Mouse (Mus musculus): Measurements from ENCODE around the gene Nek3. TPM values are rescaled to one million over a fixed set of nuclear protein-coding genes. Genes with fewer than 3 reads are reported as not detected.
A peak's percentile ranks its signal among the peaks of the same experiment; 100 is the strongest.

The Nek3 gene
- polyA plus RNA-seq, 1 experiment from 2014 or later, result 0.77 TPM

DNA sequence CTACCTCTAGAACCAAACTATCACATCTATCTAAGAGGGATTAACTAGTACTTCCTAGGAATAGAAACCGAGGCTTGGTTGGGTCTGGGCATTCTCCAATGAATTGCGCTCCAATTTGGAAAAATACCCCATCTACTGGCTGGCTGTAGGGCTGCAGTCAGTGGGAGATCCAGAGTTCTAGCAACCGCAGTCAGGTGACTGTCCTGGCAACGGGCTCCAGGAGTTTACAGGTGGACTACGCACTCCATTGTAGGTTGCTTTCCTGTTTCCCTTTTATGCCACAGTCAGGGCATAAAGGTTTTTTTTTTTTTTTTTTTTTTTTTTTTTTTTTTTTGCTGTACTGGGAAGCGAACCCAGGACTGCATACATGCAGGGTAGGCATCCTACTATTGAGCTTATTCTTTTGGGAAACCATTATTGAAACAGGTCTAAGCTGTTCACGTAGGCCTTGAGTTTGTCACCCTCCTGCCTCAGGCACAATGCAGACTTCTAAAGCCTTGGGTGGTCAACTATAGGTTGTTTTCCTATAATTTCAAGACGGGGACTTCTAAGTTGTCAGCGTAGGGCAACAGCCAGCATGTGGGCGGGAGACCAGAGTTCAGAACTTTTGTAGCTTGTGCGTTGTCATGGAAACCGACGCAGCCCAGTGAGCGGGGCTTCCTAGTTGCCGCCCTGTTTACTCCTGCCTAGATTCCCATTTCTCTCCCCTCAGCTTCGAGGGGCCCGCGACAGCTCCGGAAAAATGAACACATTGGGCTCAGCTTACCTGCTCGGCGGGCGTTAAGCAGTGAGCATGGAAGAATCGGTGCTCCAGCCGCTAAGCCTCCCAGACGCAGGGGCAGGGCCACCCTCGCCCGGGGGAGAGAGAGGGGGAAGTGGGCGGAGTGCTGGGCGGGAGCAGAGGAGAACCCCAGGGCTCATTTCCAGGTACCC lies 41.7 kb downstream of the Nek3 start, which contains the start of gene Nek5:
Nek5 (minus strand) TSS at position 834 of the 933 bp plus-strand sequence.
- Histone ChIP-seq H3K4me3 (ENCODE audit: inconsistent target) (peak within 1 kb of the TSS; percentile 23; the same call in 1 of the 2 replicates), H3K27ac (no peak within 1 kb of the TSS), H3K36me3 (ENCODE audit: inconsistent target) (no peaks in the 10 kb centered on the region), H3K79me2 (ENCODE audit: inconsistent target) (no peaks in the 10 kb centered on the region)
- 1% methylated on average over 28 of the region's 29 CpGs for WGBS (ENCODE audit: missing documents)

DNA sequence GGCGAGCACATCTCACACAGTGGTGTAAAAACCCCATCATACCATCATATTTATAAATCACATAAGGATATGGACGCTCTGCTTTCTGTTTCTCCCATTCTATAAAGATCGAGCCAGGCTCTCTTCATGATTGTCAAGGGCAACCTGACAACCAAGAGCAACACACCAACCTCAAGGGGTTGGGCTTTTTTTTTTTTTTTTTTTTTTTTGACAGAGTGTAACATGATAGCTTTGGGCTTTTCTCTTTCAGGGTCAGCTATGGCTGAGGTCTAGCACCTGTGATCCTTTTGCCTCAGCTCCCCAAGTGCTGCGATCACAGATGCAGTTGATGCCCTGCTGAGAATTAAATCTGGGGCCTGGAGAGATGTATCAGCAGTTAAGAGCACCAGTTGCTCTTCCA lies 59.2 kb downstream of the Nek3 start:
- Histone ChIP-seq H3K27ac (no peak overlapping the region), H3K36me3 (ENCODE audit: inconsistent target) (no peaks in the 10 kb centered on the region), H3K4me3 (ENCODE audit: inconsistent target) (no peak overlapping the region), H3K79me2 (ENCODE audit: inconsistent target) (no peaks in the 10 kb centered on the region)
- WGBS (ENCODE audit: missing documents), result 91% methylated on average over 4 of the region's 4 CpGs

DNA sequence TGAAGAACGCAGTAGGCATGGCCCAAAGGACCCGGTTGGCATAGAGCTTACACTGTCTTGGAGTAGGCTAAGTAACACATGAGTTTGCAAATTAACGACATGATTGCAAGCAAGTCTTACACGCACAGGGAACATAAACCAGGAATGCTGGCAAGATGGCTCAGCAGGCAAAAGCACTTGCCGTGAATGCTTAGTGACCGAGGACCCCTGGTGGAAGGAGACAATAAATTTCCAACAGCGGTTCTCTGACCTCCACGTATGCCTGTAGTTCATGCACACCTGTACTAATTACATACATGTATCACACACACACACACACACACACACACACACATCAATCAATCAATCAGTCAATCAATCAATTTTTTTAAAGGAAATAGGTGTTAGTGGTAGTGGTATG lies 74.7 kb downstream of the Nek3 start:
- Histone ChIP-seq H3K27ac (no peak overlapping the region), H3K79me2 (ENCODE audit: inconsistent target) (no peaks in the 10 kb centered on the region), H3K36me3 (ENCODE audit: inconsistent target) (no peaks in the 10 kb centered on the region), H3K4me3 (ENCODE audit: inconsistent target) (no peak overlapping the region)
- WGBS (ENCODE audit: missing documents), result 68% methylated on average over 8 of the region's 8 CpGs

DNA sequence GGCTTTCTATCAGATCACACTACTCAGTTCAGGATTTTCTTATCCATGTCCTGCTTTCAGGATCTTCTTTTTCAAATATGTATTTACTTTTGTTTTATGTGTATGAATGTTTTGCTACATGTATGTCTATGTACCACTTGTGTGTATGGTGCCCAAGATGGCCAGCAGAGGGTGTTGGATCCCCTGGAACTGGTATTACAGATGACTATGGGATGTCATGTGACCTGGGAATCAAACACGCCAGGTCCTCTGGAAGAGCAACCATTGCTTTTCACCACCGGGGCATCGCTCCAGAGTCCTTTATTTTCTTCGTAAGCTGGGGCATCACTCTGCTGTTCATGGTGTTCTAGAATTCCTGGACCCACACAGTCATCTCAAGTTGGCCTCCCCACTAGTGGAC lies 77.0 kb downstream of the Nek3 start:
- WGBS (ENCODE audit: missing documents), result 95% methylated on average over 4 of the region's 4 CpGs
- no peak overlapping the region for H3K4me3 ChIP-seq (ENCODE audit: inconsistent target)
- H3K79me2 ChIP-seq (ENCODE audit: inconsistent target), result no peaks in the 10 kb centered on the region
- H3K36me3 ChIP-seq (ENCODE audit: inconsistent target), result no peaks in the 10 kb centered on the region
- no peak overlapping the region for H3K27ac ChIP-seq

DNA sequence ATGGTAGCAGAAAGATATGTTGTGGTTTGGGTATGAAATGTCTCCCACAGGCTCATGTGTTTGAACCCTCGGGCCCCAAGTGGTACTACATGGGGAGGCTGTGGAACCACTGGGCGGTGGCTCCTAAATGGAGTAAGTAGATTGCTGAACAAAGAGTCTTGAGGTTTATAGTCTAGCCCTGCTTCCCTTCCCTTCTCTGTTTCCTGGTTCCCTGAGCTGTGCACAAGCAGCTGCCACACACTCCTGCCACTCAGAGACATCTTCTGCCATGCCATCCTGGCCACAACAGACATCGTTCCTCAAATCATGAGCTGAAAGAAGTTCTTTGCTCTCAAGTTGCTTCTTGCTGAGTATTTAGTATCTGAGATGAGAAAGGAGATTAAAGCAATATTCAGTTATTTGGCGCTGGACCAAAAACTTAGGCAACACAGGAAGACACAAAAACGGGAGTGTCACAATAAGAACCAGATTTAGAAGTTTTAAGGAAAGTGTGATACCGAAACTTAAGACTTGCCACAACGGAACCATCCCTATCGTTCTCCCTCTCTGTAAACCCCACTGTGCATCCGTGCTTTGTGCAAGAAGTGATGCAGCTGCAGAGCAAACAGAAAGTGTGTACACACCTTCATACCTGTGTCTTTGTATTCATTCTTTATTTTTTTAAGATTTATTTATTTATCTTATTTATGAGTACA lies 86.8 kb downstream of the Nek3 start:
- Histone ChIP-seq H3K27ac (no peak overlapping the region), H3K79me2 (ENCODE audit: inconsistent target) (no peaks in the 10 kb centered on the region), H3K4me3 (ENCODE audit: inconsistent target) (no peak overlapping the region), H3K36me3 (ENCODE audit: inconsistent target) (no peaks in the 10 kb centered on the region)
- 33% methylated on average over 9 of the region's 9 CpGs for WGBS (ENCODE audit: missing documents)

Other genes starting within 250 kb of the Nek3 start
- not detected in 3 replicates for gene Defb15, start 233.7 kb downstream of the Nek3 start, polyA plus RNA-seq (2018)
- not detected in 3 replicates for gene Defb35, start 228.1 kb downstream of the Nek3 start, polyA plus RNA-seq (2018)
- gene Defb13, start 219.7 kb downstream of the Nek3 start, polyA plus RNA-seq (2018), result not detected in 3 replicates
- gene Fam90a1a, start 207.7 kb downstream of the Nek3 start, polyA plus RNA-seq (2018), result not detected in 3 replicates
- not detected in 3 replicates for gene Ccdc70, start 196.7 kb downstream of the Nek3 start, polyA plus RNA-seq (2018)
- gene Atp7b, start 106.1 kb downstream of the Nek3 start, polyA plus RNA-seq (2018), result not detected in 3 replicates
- 7.6 to 11.5 TPM (median 10.9 TPM) in 3 replicates for gene Alg11, start 105.7 kb downstream of the Nek3 start, polyA plus RNA-seq (2018)
- not detected in 3 replicates for gene Nek5, start 41.4 kb downstream of the Nek3 start, polyA plus RNA-seq (2018)
- gene Ckap2, start 19.4 kb upstream of the Nek3 start, polyA plus RNA-seq (2018), result 0.34 to 3.3 TPM (median 2.6 TPM) in 3 replicates
- 18.8 to 27.6 TPM (median 20.9 TPM) in 3 replicates for gene Vps36, start 26.4 kb upstream of the Nek3 start, polyA plus RNA-seq (2018)
- 0.22 to 0.42 TPM (median 0.23 TPM) in 3 replicates for gene Thsd1, start 60.9 kb upstream of the Nek3 start, polyA plus RNA-seq (2018)
- gene Tpte, start 117.0 kb upstream of the Nek3 start, polyA plus RNA-seq (2018), result not detected in 3 replicates
- gene Slc25a15, start 232.2 kb upstream of the Nek3 start, polyA plus RNA-seq (2018), result 3.6 to 8.9 TPM (median 4.3 TPM) in 3 replicates
- 13.7 to 20.2 TPM (median 18.1 TPM) in 3 replicates for gene Mrps31, start 244.9 kb upstream of the Nek3 start, polyA plus RNA-seq (2018)